Mouse (Mus musculus) CH12.LX (cell line): ENCODE measurements at regions not wholly inside any gene's neighbourhood (a gene's known extent, or its start where the extent isn't known, plus 50 kb on each side); places are given as distances from the start of the nearest gene placed in this dataset.

ENCODE experiments used
- DNase-seq: peaks from one replicate; pipeline ENCODE4 v3.0.0-alpha.2; 2013; ENCODE audit errors: extremely low read depth
- H3K27ac ChIP-seq: 2 replicates; pipeline ENCODE4 v1.5.1; 2012; ENCODE audit warnings: low read depth, mild to moderate bottlenecking, control low read depth, moderate library complexity; ENCODE audit not compliant: insufficient read depth
- H3K27me3 ChIP-seq: replicated peaks from 2 replicates; pipeline ENCODE3; 2012; ENCODE audit warnings: inconsistent platforms
- H3K36me3 ChIP-seq, 2 experiments: replicated peaks in 1 of 2; 2 replicates each; pipeline versions ENCODE3 to v1.6.1; 2012; ENCODE audit warnings: inconsistent platforms in 1 of 2, low read length in 1 of 2, mild to moderate bottlenecking in 1 of 2, mixed read lengths in 1 of 2, moderate library complexity in 1 of 2; ENCODE audit not compliant: control insufficient read depth in 1 of 2, insufficient read depth in 1 of 2
- H3K4me1 ChIP-seq, 2 experiments: 2 replicates each; pipeline ENCODE4 v1.6.1; 2012; ENCODE audit warnings: inconsistent platforms in 1 of 2, moderate library complexity in 1 of 2; ENCODE audit not compliant: insufficient read depth in 2 of 2, control insufficient read depth in 1 of 2
- H3K4me2 ChIP-seq: 2 replicates; pipeline ENCODE4 v1.6.1; 2012; ENCODE audit warnings: low read depth, mild to moderate bottlenecking, control low read depth; ENCODE audit not compliant: poor library complexity, insufficient read depth, severe bottlenecking
- H3K4me3 ChIP-seq, 3 experiments: fragments of 150-350 bp in 1 of 3; sonication (generic) in 1 of 3; replicated peaks in 1 of 3; 2 replicates each; pipeline versions ENCODE3 to v1.5.1; 2011 to 2012; ENCODE audit warnings: low read depth in 2 of 3, low read length in 2 of 3, mild to moderate bottlenecking in 2 of 3, moderate library complexity in 2 of 3, control low read depth in 1 of 3, improper control_type of control experiment in 1 of 3, inconsistent platforms in 1 of 3, mixed read lengths in 1 of 3; ENCODE audit not compliant: poor library complexity in 1 of 3
- H3K79me2 ChIP-seq: replicated peaks from 2 replicates; pipeline ENCODE4 v1.6.1; 2012; ENCODE audit warnings: mild to moderate bottlenecking, moderate library complexity; ENCODE audit not compliant: control insufficient read depth, poor library complexity, insufficient read depth, severe bottlenecking; ENCODE audit errors: extremely low read depth
- H3K9ac ChIP-seq: 2 replicates; pipeline ENCODE4 v1.6.1; 2012; ENCODE audit warnings: low read depth, mild to moderate bottlenecking, control low read depth, moderate library complexity; ENCODE audit not compliant: insufficient read depth
- H3K9me3 ChIP-seq: replicated peaks from 2 replicates; pipeline ENCODE3; 2012; ENCODE audit warnings: low read length, inconsistent platforms, mixed read lengths
- BHLHE40 ChIP-seq: IDR thresholded peaks from 2 replicates; pipeline ENCODE4 v1.6.1; 2011; ENCODE audit warnings: mild to moderate bottlenecking, low read depth, low read length, improper control_type of control experiment
- CTCF ChIP-seq, 2 experiments: IDR thresholded peaks in 1 of 2; conservative IDR thresholded peaks in 1 of 2; 2 replicates each; pipeline ENCODE4 v1.5.1; 2011 to 2012; ENCODE audit warnings: low read depth in 2 of 2, low read length in 2 of 2, improper control_type of control experiment in 1 of 2, inconsistent platforms in 1 of 2, mild to moderate bottlenecking in 1 of 2, moderate library complexity in 1 of 2
- E2F4 ChIP-seq: IDR thresholded peaks from 2 replicates; pipeline ENCODE4 v1.6.1; 2011; ENCODE audit warnings: low read depth, low read length, improper control_type of control experiment; ENCODE audit not compliant: insufficient replicate concordance
- ELF1 ChIP-seq: IDR thresholded peaks from 2 replicates; pipeline ENCODE4 v1.6.1; 2014; ENCODE audit warnings: low read depth, mild to moderate bottlenecking, inconsistent platforms, low read length, improper control_type of control experiment
- EP300 ChIP-seq: IDR thresholded peaks from 2 replicates; pipeline ENCODE4 v1.6.1; 2011; ENCODE audit warnings: low read length, improper control_type of control experiment
- MAFK ChIP-seq: IDR thresholded peaks from 2 replicates; pipeline ENCODE4 v1.6.1; 2011; ENCODE audit warnings: low read length, improper control_type of control experiment; ENCODE audit not compliant: insufficient replicate concordance
- MAX ChIP-seq: IDR thresholded peaks from 2 replicates; pipeline ENCODE4 v1.6.1; 2011; ENCODE audit warnings: low read length, improper control_type of control experiment
- MAZ ChIP-seq: IDR thresholded peaks from 2 replicates; pipeline ENCODE4 v1.6.1; 2012; ENCODE audit warnings: low read depth, mild to moderate bottlenecking, inconsistent platforms, low read length, improper control_type of control experiment, moderate library complexity
- MEF2A ChIP-seq: IDR thresholded peaks from 2 replicates; pipeline ENCODE4 v1.6.1; 2014; ENCODE audit warnings: low read depth, mild to moderate bottlenecking, inconsistent platforms, low read length, improper control_type of control experiment, borderline replicate concordance
- MXI1 ChIP-seq: IDR thresholded peaks from 2 replicates; pipeline ENCODE4 v1.6.1; 2011; ENCODE audit warnings: mild to moderate bottlenecking, low read depth, low read length, improper control_type of control experiment
- NRF1 ChIP-seq: IDR thresholded peaks from 2 replicates; pipeline ENCODE4 v1.6.1; 2014; ENCODE audit warnings: low read depth, mild to moderate bottlenecking, inconsistent platforms, low read length, improper control_type of control experiment, moderate library complexity
- POLR2A ChIP-seq: IDR thresholded peaks from 2 replicates; pipeline ENCODE4 v1.6.1; 2011; ENCODE audit warnings: low read depth, mild to moderate bottlenecking, improper control_type of control experiment, low read length
- RCOR1 ChIP-seq: conservative IDR thresholded peaks from 2 replicates; pipeline ENCODE4 v1.6.1; 2012; ENCODE audit warnings: low read depth, mild to moderate bottlenecking, inconsistent platforms, low read length, improper control_type of control experiment
- SIN3A ChIP-seq: IDR thresholded peaks from 2 replicates; pipeline ENCODE4 v1.6.1; 2012; ENCODE audit warnings: low read length, improper control_type of control experiment, inconsistent platforms
- TBP ChIP-seq: conservative IDR thresholded peaks from 2 replicates; pipeline ENCODE4 v1.6.1; 2011; ENCODE audit warnings: low read depth, low read length, improper control_type of control experiment
- USF2 ChIP-seq: conservative IDR thresholded peaks from 2 replicates; pipeline ENCODE4 v1.6.1; 2011; ENCODE audit warnings: low read depth, low read length, improper control_type of control experiment
- ZMIZ1 ChIP-seq: IDR thresholded peaks from 2 replicates; pipeline ENCODE4 v1.6.1; 2012; ENCODE audit warnings: low read depth, mild to moderate bottlenecking, inconsistent platforms, low read length, improper control_type of control experiment
- dilution Hi-C: fragments of 300-500 bp; cut with MboI; formaldehyde crosslinking; loops from 2 replicates; pipeline ENCODE4 v1.14.3; 2020; ENCODE audit warnings: low sequenced_read_pairs; ENCODE audit not compliant: extremely low pct_unique_long_range_greater_than_20kb, extremely low pct_ligation_motif_present
- in situ Hi-C: fragments of 300-500 bp; cut with MboI; formaldehyde crosslinking; loops from 3 replicates; pipeline ENCODE4 v1.14.3; 2019; ENCODE audit warnings: low sequenced_read_pairs, low pct_ligation_motif_present, low pct_unique_long_range_greater_than_20kb, mixed read lengths

DNA sequence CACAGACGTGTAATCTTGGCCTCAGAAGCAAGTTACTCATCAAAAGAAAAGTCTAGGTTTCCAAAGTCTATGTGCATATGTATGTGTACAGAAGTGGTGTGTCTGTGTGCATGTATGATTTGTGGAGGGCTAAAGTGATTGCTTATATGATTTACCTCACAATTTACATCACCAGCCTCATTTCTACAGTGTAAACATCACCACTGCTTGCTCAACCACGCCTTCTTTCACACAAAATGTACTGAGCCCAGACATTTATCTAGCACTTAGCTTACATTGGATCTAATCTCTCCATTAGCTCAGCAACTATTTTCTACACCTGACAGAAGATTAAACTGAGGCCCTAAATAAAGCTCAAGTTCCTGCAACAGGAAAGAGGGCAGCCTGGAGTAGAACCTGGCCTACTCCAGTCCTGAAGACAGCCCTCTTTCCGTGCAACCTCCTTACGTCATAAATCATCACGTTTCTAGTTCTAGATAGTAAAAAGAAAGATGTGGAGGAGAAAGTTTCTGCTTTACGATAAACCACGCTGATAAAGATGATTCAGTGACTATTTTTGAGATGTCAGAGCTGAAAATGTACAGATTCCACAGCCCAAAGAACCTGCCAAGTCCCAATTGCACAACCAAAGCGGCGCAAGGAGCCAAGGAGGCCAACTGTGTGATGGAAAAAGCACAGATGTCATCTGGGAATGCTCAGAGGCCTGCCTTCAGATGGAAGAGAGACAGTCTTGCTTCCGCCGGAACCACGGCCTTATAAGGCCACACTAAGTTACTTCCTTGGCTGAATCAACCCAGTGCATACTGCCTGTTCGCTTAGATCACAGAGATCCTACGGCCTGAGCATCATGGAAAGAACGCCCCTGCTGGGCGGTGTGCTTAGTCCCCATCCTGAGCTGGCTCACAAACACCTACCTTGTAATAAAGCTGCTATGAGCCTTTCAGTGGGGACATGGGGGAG lies 72.5 kb upstream of the Thbs1 start:
- in situ Hi-C loops: no loop called here
- DNase-seq: no peak
- dilution Hi-C loops: no loop called here
- Histone ChIP-seq H3K27me3 (no peaks in the 10 kb centered on the region), H3K27ac (no peak overlapping the region), H3K79me2 (no peaks in the 10 kb centered on the region), H3K4me2 (no peak overlapping the region), H3K4me1 (peaks cover 0 to 4% of the 10 kb centered on the region in 2 experiments; a peak in 1 of 4 replicates), H3K9ac (no peak overlapping the region), H3K9me3 (no peaks in the 10 kb centered on the region), H3K36me3 (no peaks in the 10 kb centered on the region), H3K4me3 (no peak overlapping the region)
- TF ChIP-seq POLR2A (no peak), ELF1 (no peak), MXI1 (no peak), MAZ (no peak), TBP (no peak), CTCF (conservative IDR thresholded peaks at IDR 0.05 in 1 of 2, IDR thresholded peaks at IDR 0.05 in 1 of 2; ENCODE audit: low read depth in 2 of 2, low read length in 2 of 2) (no peak), SIN3A (no peak), USF2 (no peak), RCOR1 (no peak), MAX (no peak), E2F4 (no peak), BHLHE40 (no peak), MAFK (no peak), EP300 (no peak)

DNA sequence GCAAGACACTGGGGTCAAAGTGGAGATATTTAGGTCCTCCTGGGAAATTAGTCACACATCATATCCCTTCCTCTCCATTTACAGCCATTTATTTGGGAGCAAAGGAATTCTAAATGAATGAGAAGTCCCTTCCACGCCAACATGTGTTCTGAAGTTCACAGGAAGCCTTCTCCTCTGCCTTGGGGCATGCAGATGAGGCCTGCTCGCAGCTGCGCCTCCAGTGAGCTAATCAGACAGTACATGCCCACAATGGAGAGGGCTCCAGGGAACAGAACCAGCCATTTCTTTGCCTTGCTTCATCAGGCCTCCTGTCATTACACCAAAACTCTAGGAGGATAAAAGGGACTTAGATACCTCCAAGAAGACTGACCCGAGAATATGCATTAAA lies 71.9 kb upstream of the Thbs1 start:
- dilution Hi-C loops: no loop called here
- H3K4me1 ChIP-seq: peaks cover 0 to 4% of the 10 kb centered on the region in 2 experiments; a peak in 1 of 4 replicates

More for the DNA sequence above, 71.9 kb upstream of the Thbs1 start:
- Histone ChIP-seq H3K9me3 (no peaks in the 10 kb centered on the region), H3K27ac (no peak overlapping the region), H3K79me2 (no peaks in the 10 kb centered on the region), H3K27me3 (no peaks in the 10 kb centered on the region), H3K4me2 (no peak overlapping the region), H3K36me3 (no peaks in the 10 kb centered on the region), H3K4me3 (no peak overlapping the region), H3K9ac (no peak overlapping the region)
- in situ Hi-C loops: no loop called here
- no peak for DNase-seq
- TF ChIP-seq MEF2A (no peak), NRF1 (no peak), ZMIZ1 (no peak), ELF1 (no peak), USF2 (no peak), CTCF (conservative IDR thresholded peaks at IDR 0.05 in 1 of 2, IDR thresholded peaks at IDR 0.05 in 1 of 2; ENCODE audit: low read depth in 2 of 2, low read length in 2 of 2) (no peak)
